Mouse (Mus musculus) left cerebral cortex, adult 11 months (tissue): ENCODE measurements around the gene Tmem235.
A peak's percentile ranks its signal among the peaks of the same experiment; 100 is the strongest.

Source experiments
- DNase-seq: peaks from one replicate; pipeline ENCODE4 v3.0.0; 2022; ENCODE audit warnings: low spot score

The Tmem235 gene

DNA sequence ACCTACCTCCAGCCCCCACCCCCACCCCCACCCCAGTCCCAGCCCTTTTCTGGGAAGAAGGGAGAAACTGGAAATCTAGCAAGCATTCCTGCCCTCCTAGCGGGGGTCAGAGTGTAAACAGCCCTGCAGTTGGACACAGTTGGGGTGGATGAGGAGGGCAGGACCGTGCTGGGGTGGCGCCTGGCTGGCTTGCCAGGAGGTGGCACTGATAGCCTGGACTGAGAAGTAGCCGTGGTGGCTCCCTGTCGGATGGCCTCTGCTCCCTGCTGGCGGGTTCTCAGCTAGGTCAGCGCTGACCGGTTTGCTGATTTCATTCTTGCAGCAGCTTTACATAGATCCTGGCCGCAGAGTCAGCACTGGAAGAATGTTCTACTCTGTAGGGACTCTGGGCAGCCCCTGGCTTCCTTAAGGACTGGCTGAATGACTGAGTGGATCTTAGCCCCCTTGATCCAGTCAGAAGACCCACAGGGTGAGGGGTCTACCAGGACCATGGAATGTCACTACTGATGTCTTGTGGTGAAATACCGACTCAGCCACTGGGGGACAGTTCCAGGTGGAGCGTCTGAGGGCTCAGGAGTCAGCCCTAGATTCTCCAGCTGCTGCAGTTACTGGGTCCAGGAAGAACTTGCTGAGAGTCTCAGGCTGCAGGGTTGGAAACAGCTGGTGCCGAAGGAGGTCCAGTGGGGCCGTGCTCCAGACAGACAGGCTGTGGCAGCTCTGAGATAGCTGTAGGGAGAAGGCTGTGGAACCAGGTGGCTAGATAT is 30.1 kb downstream of the Tmem235 start:
- DNase-seq: no peak

DNA sequence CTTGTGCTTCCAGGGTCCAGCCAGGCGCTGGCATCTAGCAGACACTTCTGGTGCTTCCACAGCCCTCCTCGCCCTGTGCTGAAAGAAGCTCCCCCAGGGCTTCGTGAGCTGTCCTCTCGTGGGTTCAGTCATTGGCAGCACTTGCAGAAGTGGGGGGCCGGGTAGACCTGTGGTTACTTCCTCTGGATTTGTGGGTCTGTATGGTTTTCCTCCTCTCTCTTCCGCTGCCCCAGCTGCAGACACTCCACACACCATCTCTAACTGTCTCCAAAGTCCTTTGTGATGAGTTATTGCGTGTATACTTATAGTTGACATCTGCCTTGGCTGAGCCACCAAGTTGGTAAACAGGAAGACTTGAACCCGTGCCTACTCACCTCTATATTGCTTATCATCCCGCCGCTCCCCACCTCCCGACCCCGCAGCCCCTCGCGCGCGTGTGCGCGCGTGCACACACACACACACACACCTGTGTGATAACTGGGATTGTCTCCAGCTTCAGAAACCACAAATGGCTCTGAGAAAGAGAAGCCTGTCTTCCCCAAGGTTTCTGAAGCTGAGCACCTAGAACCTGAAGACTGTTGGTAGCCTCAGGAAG is 31.1 kb downstream of the Tmem235 start:
- no peak for DNase-seq

DNA sequence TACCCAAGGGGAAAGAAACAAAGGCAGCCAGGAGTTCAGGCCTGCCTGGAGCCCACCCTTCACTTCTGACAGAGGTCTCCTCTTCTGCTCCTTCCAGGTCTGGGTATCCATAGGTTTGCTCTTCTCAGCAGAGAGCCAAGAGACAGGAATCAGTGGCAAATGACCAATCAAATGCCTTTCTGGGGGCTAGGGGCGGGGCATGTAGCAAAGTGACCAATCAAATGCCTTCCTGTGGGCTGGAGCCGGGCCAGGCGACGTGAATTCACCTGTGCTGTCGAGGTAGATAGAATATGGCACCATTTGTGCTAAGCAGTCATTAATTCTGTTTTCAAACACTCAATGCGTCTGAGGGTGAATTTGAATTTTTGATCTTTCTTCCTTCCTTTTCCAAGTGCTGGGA is 31.6 kb downstream of the Tmem235 start:
- no peak for DNase-seq

DNA sequence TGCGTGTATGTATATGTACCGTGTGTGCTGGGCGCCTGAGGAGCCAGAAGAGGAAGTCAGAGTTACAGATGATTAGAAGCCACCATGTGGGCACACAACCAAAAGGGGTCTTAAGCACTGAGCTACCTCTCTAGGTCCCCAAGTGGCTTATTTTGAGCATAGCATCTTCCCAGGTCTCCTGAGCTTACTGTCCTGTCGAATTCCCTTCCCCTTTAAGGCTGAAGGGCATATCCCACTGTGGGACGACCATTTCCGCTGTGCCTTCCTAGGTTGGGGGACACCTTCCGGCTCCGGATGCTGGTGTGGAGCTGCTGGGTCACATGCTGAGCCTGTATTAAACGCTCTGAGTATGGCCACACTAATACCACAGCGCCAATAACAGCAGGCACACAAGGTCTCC is 34.1 kb downstream of the Tmem235 start:
- DNase-seq: no peak

DNA sequence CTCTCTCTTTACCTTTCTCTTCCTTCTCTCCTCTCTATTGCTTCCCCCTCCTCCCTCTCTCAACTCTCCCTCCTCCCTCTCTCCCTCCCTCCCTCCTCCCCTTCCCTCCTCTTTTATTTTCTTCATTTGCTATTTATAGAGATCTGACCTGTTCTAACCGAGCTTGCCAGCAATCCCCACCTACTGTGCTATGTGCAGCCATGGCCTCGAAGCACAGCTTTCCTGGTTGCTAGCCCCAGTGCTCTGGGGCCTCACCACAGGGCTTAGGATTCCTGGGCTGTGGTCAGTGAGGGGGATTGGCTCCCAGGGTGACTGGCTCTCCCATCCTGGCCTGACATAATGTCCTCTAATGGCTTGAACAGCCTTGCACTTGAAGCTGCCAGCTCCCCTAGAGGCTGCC is 36.0 kb downstream of the Tmem235 start:
- no peak for DNase-seq

DNA sequence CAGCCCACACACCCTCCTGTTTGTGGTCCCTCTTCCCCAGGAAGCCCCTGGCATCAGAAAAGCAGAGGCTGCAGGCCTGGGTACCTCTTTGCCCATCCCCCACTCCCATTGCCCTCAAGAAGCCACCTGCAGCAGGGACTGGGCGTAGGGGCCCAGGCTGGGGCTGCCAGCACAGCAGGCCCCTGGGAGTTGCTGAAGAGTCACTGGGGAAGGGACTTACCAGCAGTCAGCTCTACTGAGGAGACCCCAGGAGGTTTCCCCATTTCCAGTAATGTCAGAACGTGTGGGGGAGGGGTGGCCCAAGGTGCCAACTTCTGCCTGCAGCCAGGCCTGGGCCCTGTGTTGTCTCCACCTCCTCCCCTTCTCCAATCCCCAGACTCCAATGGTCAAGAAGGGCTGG is 41.7 kb downstream of the Tmem235 start:
- no peak for DNase-seq

DNA sequence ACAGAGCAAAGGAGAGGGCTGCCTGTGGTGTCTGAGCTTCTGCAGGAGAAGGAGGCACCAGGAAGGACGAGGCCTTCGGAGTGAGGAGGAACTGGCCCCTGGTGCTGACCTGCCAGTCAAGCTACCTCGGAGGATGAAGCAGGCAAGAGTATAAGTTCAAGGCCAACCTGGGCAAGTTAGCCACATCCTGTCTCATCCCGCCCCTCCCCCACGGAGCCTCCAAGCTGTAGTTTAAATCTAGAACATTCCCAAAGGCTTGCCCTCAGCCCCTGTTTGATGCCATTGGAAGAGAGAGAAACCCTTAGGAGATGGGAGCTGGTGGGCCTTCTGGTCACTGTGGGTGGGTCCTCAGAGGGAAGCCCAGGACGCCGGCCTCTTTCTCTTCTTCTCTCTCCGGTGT is 43.9 kb downstream of the Tmem235 start:
- no peak for DNase-seq

DNA sequence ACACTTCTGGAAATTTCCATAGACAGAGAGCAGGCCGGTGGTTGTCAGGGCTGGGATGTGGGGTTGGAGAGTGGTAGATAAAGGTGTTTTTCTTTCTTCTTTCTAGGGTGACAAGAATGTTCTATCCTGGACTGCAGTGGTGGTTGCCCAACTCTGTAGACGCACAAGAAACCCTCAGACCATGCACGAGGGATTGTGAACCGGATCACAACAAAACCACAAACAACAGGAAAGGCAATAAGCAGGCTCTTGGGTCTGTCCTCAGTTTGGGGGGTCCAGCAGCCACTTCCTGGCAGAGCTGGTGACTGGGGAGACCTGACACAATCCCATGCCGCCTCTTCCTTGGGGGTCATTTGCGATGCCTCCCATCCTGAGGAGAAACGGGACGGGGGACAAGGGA is 48.8 kb downstream of the Tmem235 start:
- DNase-seq: no peak

DNA sequence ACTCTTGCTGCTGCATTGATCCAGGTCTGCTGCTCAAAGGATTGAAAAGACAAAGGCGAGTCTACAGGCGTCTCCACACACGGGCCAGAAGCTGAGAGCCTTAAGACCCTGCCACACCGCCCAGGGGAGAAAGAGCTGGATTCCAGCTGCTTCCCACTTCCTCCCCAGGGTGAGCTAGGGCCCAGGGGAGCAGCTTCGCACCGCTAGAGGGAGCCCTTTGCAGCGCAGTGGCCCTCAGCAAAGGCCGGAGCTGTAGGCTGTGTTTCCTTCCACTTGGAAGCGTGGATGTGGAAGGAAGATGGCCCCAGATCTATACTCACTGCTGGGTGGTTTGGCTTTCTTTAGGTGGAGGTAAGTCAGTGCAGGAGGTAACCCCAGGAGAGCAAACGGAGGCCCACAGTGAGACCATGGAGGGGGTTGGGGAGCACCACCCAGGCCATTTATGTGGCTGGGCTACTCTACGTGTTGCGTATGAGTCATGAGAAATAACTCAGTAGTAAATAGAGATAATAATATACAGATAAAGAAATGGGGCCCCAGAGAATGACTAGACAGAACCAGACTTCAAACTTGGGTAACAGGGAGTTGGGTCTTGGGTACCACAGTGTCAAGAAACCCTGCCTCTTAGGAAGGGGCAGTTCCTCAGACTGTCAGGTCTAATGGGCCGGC is 52.3 kb downstream of the Tmem235 start:
- peak; percentile 53 for DNase-seq

DNA sequence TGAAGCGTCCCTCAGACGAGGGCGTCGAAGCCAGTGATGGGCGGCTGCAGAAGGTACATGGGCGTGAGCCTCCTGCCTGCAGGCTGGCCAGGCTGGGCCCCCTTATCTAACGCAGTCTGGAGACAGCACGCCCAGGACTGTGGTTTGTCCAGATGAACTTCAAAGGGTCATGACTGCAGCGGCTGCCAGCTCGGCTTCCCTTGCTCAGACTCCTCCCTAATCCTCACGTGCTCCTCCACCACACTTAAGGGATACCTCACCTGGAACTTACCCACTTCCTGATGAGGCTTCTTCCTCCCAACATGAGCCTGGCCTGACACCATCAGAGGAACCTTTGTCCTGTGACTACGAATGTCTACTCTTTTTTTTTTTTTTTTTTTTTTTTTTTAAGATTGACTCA is 54.0 kb downstream of the Tmem235 start:
- no peak for DNase-seq
